Comparison of ENCODE assay signal across 8 mouse cellular contexts in the genomic region with DNA sequence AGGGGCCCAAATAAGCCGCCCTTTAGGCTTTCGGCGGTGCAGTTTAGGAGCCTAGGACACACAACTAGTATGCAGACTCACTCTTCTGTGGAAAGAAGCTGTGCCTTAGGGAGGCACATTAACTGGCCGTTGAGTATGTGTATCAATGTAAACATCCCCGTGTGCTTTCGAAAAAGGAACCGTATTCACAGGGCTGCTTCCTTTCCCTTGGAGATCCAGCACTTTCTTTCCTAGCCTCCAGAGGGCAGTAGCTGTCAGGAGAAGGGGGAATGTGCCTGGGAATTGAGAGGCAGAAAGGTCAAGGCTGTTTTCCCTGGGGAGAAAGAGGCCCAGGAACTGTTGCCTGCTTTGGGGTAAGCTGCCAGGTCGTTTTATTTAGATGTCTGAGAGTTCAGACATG. TPM values are rescaled to one million over a fixed set of nuclear protein-coding genes. Genes with fewer than 3 reads are reported as not detected.
DNase-seq lines count a peak whose midpoint lies in the region; ATAC-seq and TF ChIP-seq lines count a peak whose summit lies in the region.

No protein-coding gene starts in this region.

- ATAC-seq in hindbrain, embryonic 11.5 days (ENCODE audit: low FRiP score) = peak; percentile 15; the same call in 1 of the 2 replicates

- no peaks in the 10 kb centered on the region for H3K27me3 ChIP-seq in forebrain, embryonic 10.5 days (ENCODE audit: poor library complexity, severe bottlenecking)
- no peaks in the 10 kb centered on the region for H3K27me3 ChIP-seq in hindbrain, embryonic 11.5 days (ENCODE audit: control insufficient read depth, insufficient read depth, low read length)
- no peaks in the 10 kb centered on the region for H3K27me3 ChIP-seq in small intestine, adult 2 months (ENCODE audit: control insufficient read depth, insufficient read depth, low read length)

- H3K9ac ChIP-seq in hindbrain, embryonic 11.5 days (ENCODE audit: low read depth, low read length) = no peak overlapping the region

- H3K4me1 ChIP-seq in forebrain, embryonic 10.5 days = peaks cover 64% of the 10 kb centered on the region
- peaks cover 2% of the 10 kb centered on the region; the same call in 1 of the 2 replicates for H3K4me1 ChIP-seq in hindbrain, embryonic 11.5 days (replicated peaks; ENCODE audit: control insufficient read depth, insufficient read depth, low read length)
- H3K4me1 ChIP-seq in small intestine, adult 2 months (ENCODE audit: control insufficient read depth, insufficient read depth, insufficient read length, low read length) = peaks cover 11% of the 10 kb centered on the region

- peak overlapping the region; percentile 60 for H3K4me2 ChIP-seq in hindbrain, embryonic 11.5 days (replicated peaks; ENCODE audit: low read depth, low read length)

- 8% methylated on average over 8 of the region's 8 CpGs for WGBS in forebrain, embryonic 10.5 days
- WGBS in hindbrain, embryonic 11.5 days = 6% methylated on average over 8 of the region's 8 CpGs
- 20% methylated on average over 8 of the region's 8 CpGs for WGBS in small intestine, adult 2 months

- DNase-seq in layer of hippocampus, adult 11-12 months (ENCODE audit: low spot score) = peak; percentile 64
- DNase-seq in layer of hippocampus, adult 9-10 months (ENCODE audit: low spot score) = no peak
- DNase-seq in c-Kit-positive CD71-positive TER-119-positive erythroid progenitor cells, embryonic 14.5 days (ENCODE audit: low spot score) = peak; percentile 43
- peak; percentile 60 for DNase-seq in forebrain, embryonic 10.5 days (ENCODE audit: extremely low spot score, low spot score)
- peak; percentile 85 for DNase-seq in hindbrain, embryonic 11.5 days (ENCODE audit: low spot score)
- DNase-seq in layer of hippocampus, postnatal 10 days (ENCODE audit: low spot score in 2 of 2) = peak; percentile 73 to 78
- DNase-seq in lung, postnatal 25 days (ENCODE audit: low spot score) = peak; percentile 85

- H3K9me3 ChIP-seq in forebrain, embryonic 10.5 days = no peaks in the 10 kb centered on the region
- no peaks in the 10 kb centered on the region for H3K9me3 ChIP-seq in hindbrain, embryonic 11.5 days (ENCODE audit: control insufficient read depth, low read length)

- no peak for TF ChIP-seq POLR2A in small intestine, adult 2 months (IDR thresholded peaks at IDR 0.05; ENCODE audit: low read depth, low read length)

- peaks cover 22% of the 10 kb centered on the region for H3K36me3 ChIP-seq in forebrain, embryonic 10.5 days (replicated peaks)
- H3K36me3 ChIP-seq in hindbrain, embryonic 11.5 days (ENCODE audit: control insufficient read depth, insufficient read depth, low read length) = no peaks in the 10 kb centered on the region
- H3K36me3 ChIP-seq in small intestine, adult 2 months (ENCODE audit: control insufficient read depth, insufficient read depth, low read length) = no peaks in the 10 kb centered on the region

- H3K27ac ChIP-seq in forebrain, embryonic 10.5 days = peak overlapping the region; percentile 78; the same call in 1 of the 2 replicates
- H3K27ac ChIP-seq in hindbrain, embryonic 11.5 days (ENCODE audit: low read depth, low read length) = no peak overlapping the region
- H3K27ac ChIP-seq in small intestine, adult 2 months (ENCODE audit: insufficient read depth, low read depth, low read length) = no peak overlapping the region

- peak overlapping the region; percentile 49 for H3K4me3 ChIP-seq in forebrain, embryonic 10.5 days
- H3K4me3 ChIP-seq in hindbrain, embryonic 11.5 days (ENCODE audit: low read depth, low read length) = peak overlapping the region; percentile 27
- H3K4me3 ChIP-seq in small intestine, adult 2 months (ENCODE audit: low read depth, low read length) = no peak overlapping the region

- TF ChIP-seq CTCF in small intestine, adult 2 months (IDR thresholded peaks at IDR 0.05; ENCODE audit: extremely low read depth, insufficient read length, insufficient replicate concordance, low read depth, low read length) = peak; percentile 91; the same call in 1 of the 2 replicates

RNA-seq across cellular contexts. Expression of gene Tnk2, which starts 15.7 kb away (rescaled TPM):
- polyA plus RNA-seq in forebrain, embryonic 10.5 days (2016; fragmentation: Nextera tagmentation; extraction: Ambion mirVana) = 10.1 and 11.0 TPM in 2 replicates
- 5.2 and 7.0 TPM in 2 replicates for polyA plus RNA-seq in hindbrain, embryonic 11.5 days (2014; fragmentation: Nextera tagmentation; extraction: Ambion mirVana)
- 100 to 1,000 TPM; 114 to 128 TPM for total RNA-seq in layer of hippocampus, postnatal 10 days (2021)
- 57.5 and 97.6 TPM in 2 replicates for polyA plus RNA-seq in small intestine, adult 2 months (2012; rRNA removed)

RNA-seq across cellular contexts. Expression of gene Tfrc, which starts 50.7 kb away (rescaled TPM):
- polyA plus RNA-seq in forebrain, embryonic 10.5 days (2016; fragmentation: Nextera tagmentation; extraction: Ambion mirVana) = 71.3 and 72.0 TPM in 2 replicates
- polyA plus RNA-seq in hindbrain, embryonic 11.5 days (2014; fragmentation: Nextera tagmentation; extraction: Ambion mirVana) = 59.0 and 69.2 TPM in 2 replicates
- total RNA-seq in layer of hippocampus, postnatal 10 days (2021) = 100 to 1,000 TPM in 1 of 2 experiments, 10 to 100 TPM in 1; 97.9 to 112 TPM
- 1.9 and 3.0 TPM in 2 replicates for polyA plus RNA-seq in small intestine, adult 2 months (2012; rRNA removed)

Comparison
In these comparisons a context has a peak if more than half of its experiments do, and no peak if none do; other contexts are left out.
1. RNA of gene Tfrc, which starts 50.7 kb away (polyA plus RNA-seq): 71.3 to 72.0 TPM in forebrain, embryonic 10.5 days and 59.0 to 69.2 TPM in hindbrain, embryonic 11.5 days; 1.9 to 3.0 TPM in small intestine, adult 2 months; every median in the first group is over 10 times any median in the second.